Comparison of ENCODE assay signal across 10 mouse cellular contexts in the genomic region with DNA sequence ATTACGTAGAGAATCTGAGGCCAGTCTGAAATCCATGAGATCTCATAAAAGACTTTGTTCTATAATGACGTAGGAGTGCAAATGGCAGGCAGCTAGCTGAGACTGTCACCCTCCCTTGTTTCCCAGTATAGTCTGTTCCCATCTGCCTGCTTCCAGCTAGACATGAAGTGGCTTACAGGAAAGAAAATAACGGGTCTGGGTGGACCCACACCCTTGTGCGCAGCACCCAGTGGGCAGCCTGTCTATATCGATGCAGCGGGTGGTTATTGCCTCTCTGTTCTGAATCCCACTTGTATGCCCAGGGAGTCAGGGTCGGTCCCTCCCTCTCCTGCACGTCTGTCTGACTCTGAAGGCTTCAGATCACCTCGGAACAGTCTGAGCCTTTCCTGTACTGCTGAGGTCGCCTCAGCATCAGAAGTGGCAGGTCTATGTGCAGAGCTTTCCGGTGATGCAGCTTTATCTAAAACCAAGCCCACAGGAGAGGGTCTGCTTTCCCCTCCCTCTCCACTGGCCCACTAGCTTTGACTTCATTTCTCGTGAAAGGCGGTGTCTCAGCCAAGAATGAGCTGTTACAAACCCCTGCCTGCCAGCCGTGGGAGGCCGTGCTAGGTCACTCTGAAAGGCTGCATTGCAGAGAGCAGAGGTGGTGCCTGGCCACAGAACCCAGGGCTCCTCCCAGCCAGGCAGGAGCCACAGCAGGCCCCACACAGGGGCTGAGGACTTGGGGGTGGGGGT. TPM values are rescaled to one million over a fixed set of nuclear protein-coding genes. Genes with fewer than 3 reads are reported as not detected.
DNase-seq lines count a peak whose midpoint lies in the region; ATAC-seq and TF ChIP-seq lines count a peak whose summit lies in the region.
"Had no signal": no experiment of that assay in that cellular context is flagged by ENCODE, and none has a peak within 500 bp of the region (broad histone marks: within the 10 kb centered on the region; RNA-seq: fewer than 3 reads in every experiment).

No protein-coding gene starts in this region.

- TF ChIP-seq CTCF in G1E (IDR thresholded peaks at IDR 0.05; ENCODE audit: low read depth, low read length) = no peak

- no peak for DNase-seq in heart, postnatal 14 days
- DNase-seq in G1E (ENCODE audit: low spot score) = no peak
- no peak for DNase-seq in forebrain, embryonic 14.5 days (ENCODE audit: low spot score)
- DNase-seq in kidney, postnatal 36 days = peak; percentile 74
- no peak for DNase-seq in adrenal gland, adult 2 months
- no peak for DNase-seq in ovary, postnatal 14 days (ENCODE audit: low spot score)
- DNase-seq in lung, postnatal 4 days = no peak
- DNase-seq: embryo, embryonic 11 days had no signal

- H3K4me2 ChIP-seq in heart, embryonic 11.5 days = no peak overlapping the region
- H3K4me2 ChIP-seq in forebrain, embryonic 14.5 days (ENCODE audit: low read length) = no peak overlapping the region

- H3K9me3 ChIP-seq in heart, embryonic 11.5 days (replicated peaks; ENCODE audit: control insufficient read depth, low read length) = no peaks in the 10 kb centered on the region
- H3K9me3 ChIP-seq in G1E (replicated peaks) = no peaks in the 10 kb centered on the region
- H3K9me3 ChIP-seq in forebrain, embryonic 14.5 days (replicated peaks; ENCODE audit: control insufficient read depth, low read length) = no peaks in the 10 kb centered on the region
- H3K9me3 ChIP-seq: midbrain, embryonic 10.5 days had no signal

- H3K27ac ChIP-seq in heart, embryonic 11.5 days (ENCODE audit: low read depth, low read length) = no peak overlapping the region; the same call in 1 of the 2 replicates
- H3K27ac ChIP-seq in forebrain, embryonic 14.5 days (ENCODE audit: low read depth, low read length) = peak overlapping the region; percentile 68
- H3K27ac ChIP-seq: midbrain, embryonic 10.5 days had no signal

- no peak overlapping the region for H3K4me3 ChIP-seq in heart, embryonic 11.5 days (ENCODE audit: low read depth, low read length)
- H3K4me3 ChIP-seq in G1E (ENCODE audit: low read depth, low read length) = peak overlapping the region; percentile 47; the same call in 1 of the 2 replicates
- no peak overlapping the region for H3K4me3 ChIP-seq in forebrain, embryonic 14.5 days (ENCODE audit: low read depth, low read length)
- H3K4me3 ChIP-seq: midbrain, embryonic 10.5 days had no signal

- peaks cover 9% of the 10 kb centered on the region for H3K4me1 ChIP-seq in heart, embryonic 11.5 days (ENCODE audit: control insufficient read depth, insufficient read depth, low read length)
- H3K4me1 ChIP-seq in G1E (ENCODE audit: insufficient read depth, low read depth, low read length) = peaks cover 73% of the 10 kb centered on the region
- H3K4me1 ChIP-seq in forebrain, embryonic 14.5 days (ENCODE audit: control insufficient read depth, insufficient read depth, low read length) = no peaks in the 10 kb centered on the region

- intact Hi-C loops in heart, postnatal 14 days (cut with DNase I) = no loop called here

- H3K27me3 ChIP-seq in heart, embryonic 11.5 days (ENCODE audit: control insufficient read depth, insufficient read depth, low read length) = no peaks in the 10 kb centered on the region
- no peaks in the 10 kb centered on the region for H3K27me3 ChIP-seq in G1E (ENCODE audit: insufficient read depth, low read length)
- no peaks in the 10 kb centered on the region for H3K27me3 ChIP-seq in forebrain, embryonic 14.5 days (replicated peaks; ENCODE audit: control insufficient read depth, insufficient read depth, low read length)

- ATAC-seq in heart, embryonic 11.5 days (replicated peaks; ENCODE audit: insufficient number of reproducible peaks, low FRiP score, low TSS enrichment) = no peak
- no peak for ATAC-seq in G1E (ENCODE audit: extremely low read depth, insufficient number of reproducible peaks, low FRiP score, poor library complexity, severe bottlenecking)
- no peak for ATAC-seq in forebrain, embryonic 14.5 days

- WGBS in heart, embryonic 11.5 days (ENCODE audit: insufficient replicate concordance) = 73% methylated on average over 15 of the region's 15 CpGs
- 79% methylated on average over 15 of the region's 15 CpGs for WGBS in forebrain, embryonic 14.5 days

- peaks cover 64% of the 10 kb centered on the region for H3K36me3 ChIP-seq in heart, embryonic 11.5 days (ENCODE audit: control insufficient read depth, insufficient read depth, low read length)
- peaks cover 97% of the 10 kb centered on the region for H3K36me3 ChIP-seq in G1E (replicated peaks)
- peaks cover 95% of the 10 kb centered on the region for H3K36me3 ChIP-seq in forebrain, embryonic 14.5 days (ENCODE audit: control insufficient read depth, insufficient read depth, low read length)

- peak overlapping the region; percentile 30; the same call in 1 of the 2 replicates for H3K9ac ChIP-seq in heart, embryonic 11.5 days (ENCODE audit: low read depth, low read length)
- H3K9ac ChIP-seq in forebrain, embryonic 14.5 days (ENCODE audit: low read length) = 0 out of 2 replicates have a peak overlapping the region, but pooled peaks have one; percentile 21

RNA-seq across cellular contexts. Expression of gene Kmt5a, which starts 12.9 kb away (rescaled TPM):
- polyA plus RNA-seq in heart, embryonic 11.5 days (2014; fragmentation: Nextera tagmentation; extraction: Ambion mirVana) = 89.5 and 93.9 TPM in 2 replicates
- 100 to 1,000 TPM; 161 to 185 TPM for total RNA-seq in heart, postnatal 14 days (2021)
- 504 and 585 TPM in 2 replicates for total RNA-seq in G1E (2014; fragmentation: Nextera tagmentation)
- 85.1 and 91.8 TPM in 2 replicates for total RNA-seq in G1E (2017)
- polyA plus RNA-seq in G1E (2012) = 293 and 320 TPM in 2 replicates
- polyA plus RNA-seq in forebrain, embryonic 14.5 days (2014; fragmentation: Nextera tagmentation; extraction: Ambion mirVana) = 21.7 and 24.2 TPM in 2 replicates
- 100 to 1,000 TPM; 127 to 288 TPM for total RNA-seq in adrenal gland, adult 2 months (2021)
- polyA plus RNA-seq in adrenal gland, adult 2 months (2012; rRNA removed) = 48.9 and 65.7 TPM in 2 replicates

RNA-seq across cellular contexts. Expression of gene Rilpl2, which starts 25.5 kb away (rescaled TPM):
- polyA plus RNA-seq in heart, embryonic 11.5 days (2014; fragmentation: Nextera tagmentation; extraction: Ambion mirVana) = 15.5 and 16.3 TPM in 2 replicates
- total RNA-seq in heart, postnatal 14 days (2021) = 1 to 10 TPM; 8.8 to 9.5 TPM
- 7.8 and 10.5 TPM in 2 replicates for total RNA-seq in G1E (2014; fragmentation: Nextera tagmentation)
- total RNA-seq in G1E (2017) = 17.3 and 21.4 TPM in 2 replicates
- polyA plus RNA-seq in G1E (2012) = 28.3 and 30.3 TPM in 2 replicates
- 29.4 and 31.7 TPM in 2 replicates for polyA plus RNA-seq in forebrain, embryonic 14.5 days (2014; fragmentation: Nextera tagmentation; extraction: Ambion mirVana)
- 10 to 100 TPM; 16.6 to 31.2 TPM for total RNA-seq in adrenal gland, adult 2 months (2021)
- polyA plus RNA-seq in adrenal gland, adult 2 months (2012; rRNA removed) = 38.5 and 44.1 TPM in 2 replicates

RNA-seq across cellular contexts. Expression of gene Sbno1, which starts 26.9 kb away (rescaled TPM):
- polyA plus RNA-seq in heart, embryonic 11.5 days (2014; fragmentation: Nextera tagmentation; extraction: Ambion mirVana) = 59.9 and 81.6 TPM in 2 replicates
- 10 to 100 TPM; 66.7 to 70.9 TPM for total RNA-seq in heart, postnatal 14 days (2021)
- total RNA-seq in G1E (2014; fragmentation: Nextera tagmentation) = 260 and 302 TPM in 2 replicates
- total RNA-seq in G1E (2017) = 181 and 221 TPM in 2 replicates
- 23.1 and 29.5 TPM in 2 replicates for polyA plus RNA-seq in G1E (2012)
- 64.7 and 85.1 TPM in 2 replicates for polyA plus RNA-seq in forebrain, embryonic 14.5 days (2014; fragmentation: Nextera tagmentation; extraction: Ambion mirVana)
- 100 to 1,000 TPM in 1 of 2 experiments, 10 to 100 TPM in 1; 74.1 to 119 TPM for total RNA-seq in adrenal gland, adult 2 months (2021)
- 6.0 and 6.9 TPM in 2 replicates for polyA plus RNA-seq in adrenal gland, adult 2 months (2012; rRNA removed)

RNA-seq across cellular contexts. Expression of gene Snrnp35, which starts 30.3 kb away (rescaled TPM):
- 12.4 and 12.8 TPM in 2 replicates for polyA plus RNA-seq in heart, embryonic 11.5 days (2014; fragmentation: Nextera tagmentation; extraction: Ambion mirVana)
- total RNA-seq in heart, postnatal 14 days (2021) = 10 to 100 TPM in 1 of 2 experiments, 1 to 10 TPM in 1; 9.6 to 13.1 TPM
- total RNA-seq in G1E (2014; fragmentation: Nextera tagmentation) (8.1 and 10.2 TPM in 2 replicates), G1E (2017) (9.8 and 10.1 TPM in 2 replicates)
- polyA plus RNA-seq in G1E (2012) = 24.4 and 26.6 TPM in 2 replicates
- polyA plus RNA-seq in forebrain, embryonic 14.5 days (2014; fragmentation: Nextera tagmentation; extraction: Ambion mirVana) = 14.3 and 14.7 TPM in 2 replicates
- total RNA-seq in adrenal gland, adult 2 months (2021) = 10 to 100 TPM; 19.0 to 25.7 TPM
- 1.4 and 1.8 TPM in 2 replicates for polyA plus RNA-seq in adrenal gland, adult 2 months (2012; rRNA removed)

Comparison
In these comparisons a context has a peak if more than half of its experiments do, and no peak if none do; other contexts are left out.
1. DNase-seq: peak in kidney, postnatal 36 days (2 of 2); none in heart, postnatal 14 days (0 of 2), G1E (single experiment), forebrain, embryonic 14.5 days (single experiment), adrenal gland, adult 2 months (single experiment), ovary, postnatal 14 days (single experiment) and lung, postnatal 4 days (0 of 2).